Mouse (Mus musculus) urinary bladder, postnatal 10 days (tissue): Measurements from ENCODE around the gene Mup10.
"Not testable (repeated sequence)": the region's sequence is repeated elsewhere in the genome, so short reads cannot be mapped to it uniquely, and the experiment has no call there.

ENCODE experiments used
- DNase-seq: peaks from one replicate; pipeline ENCODE4 v3.0.0; 2022; ENCODE audit warnings: low spot score

Gene Mup10

DNA sequence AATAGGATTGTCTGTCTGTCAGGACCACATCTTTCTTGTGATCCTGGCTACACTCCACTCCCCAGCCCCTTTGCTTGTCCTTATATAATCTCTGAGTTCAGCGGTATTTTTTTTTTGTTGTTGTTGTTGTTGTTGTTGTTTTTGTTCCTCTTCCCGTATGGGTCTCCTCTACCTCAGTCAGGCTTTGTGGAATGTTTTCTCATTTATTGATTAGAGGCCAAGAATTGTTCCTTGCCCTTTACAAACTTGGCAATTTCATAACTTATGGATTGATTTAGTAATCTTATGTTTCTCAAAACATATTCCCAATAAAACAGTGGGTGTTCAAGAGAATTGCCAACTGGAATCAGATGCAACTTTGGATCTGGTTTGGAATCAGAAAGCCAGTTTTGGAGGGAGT lies at the start of gene Mup10:
Mup10 (minus strand) TSS at position 101 of the 400 bp plus-strand sequence.
- DNase-seq, result not testable (repeated sequence)
